Mouse (Mus musculus) NIH3T3 (cell line): ENCODE results near the gene Tex14.

Experiments used
- DNase-seq: peaks from one replicate; pipeline ENCODE4 v3.0.0-alpha.2; 2012; ENCODE audit warnings: low read depth

The Tex14 gene

GRCm38 (mm10) chr11:87592713-87593598, 188.1 kb downstream of the Tex14 start:
- peak; percentile 55 for DNase-seq

GRCm38 (mm10) chr11:87595327-87595841, 190.5 kb downstream of the Tex14 start:
- peak; percentile 93 for DNase-seq

- peak; percentile 48 for DNase-seq
Measured at GRCm38 (mm10) chr11:87595976-87596375, 191.1 kb downstream of the Tex14 start.

GRCm38 (mm10) chr11:87596492-87596891, 191.6 kb downstream of the Tex14 start:
- DNase-seq, result peak; percentile 22

- DNase-seq, result no peak
Measured at GRCm38 (mm10) chr11:87597061-87597460, 192.2 kb downstream of the Tex14 start.

- DNase-seq, result no peak
Measured at GRCm38 (mm10) chr11:87599395-87600089, 194.7 kb downstream of the Tex14 start.

GRCm38 (mm10) chr11:87600322-87600853, 195.5 kb downstream of the Tex14 start:
- DNase-seq, result no peak

- no peak for DNase-seq
Measured at GRCm38 (mm10) chr11:87602234-87602633, 197.4 kb downstream of the Tex14 start.

- DNase-seq, result no peak
Measured at GRCm38 (mm10) chr11:87603571-87603970, 198.7 kb downstream of the Tex14 start.
